Mouse (Mus musculus) ES-E14 (cell line): ENCODE data around the gene Nucb1. TPM values are rescaled to one million over a fixed set of nuclear protein-coding genes. Genes with fewer than 3 reads are reported as not detected.

Experiments used
- DNase-seq: peaks from one replicate; pipeline ENCODE4 v3.0.0-alpha.2; 2013; ENCODE audit warnings: low read depth, low spot score
- H3K27ac ChIP-seq: 2 replicates; pipeline ENCODE4 v1.5.1; 2012; ENCODE audit warnings: low read depth, mild to moderate bottlenecking, low read length, moderate library complexity, mixed read lengths; ENCODE audit not compliant: poor library complexity, insufficient read depth, severe bottlenecking
- H3K36me3 ChIP-seq: 2 replicates; pipeline ENCODE4 v1.6.1; 2012; ENCODE audit warnings: mild to moderate bottlenecking, low read length, moderate library complexity, mixed read lengths; ENCODE audit not compliant: control insufficient read depth, poor library complexity, insufficient read depth, severe bottlenecking
- H3K4me1 ChIP-seq, 2 experiments: fragments of 150-350 bp in 1 of 2; sonication (generic) in 1 of 2; 2 replicates each; pipeline ENCODE4 v1.6.1; 2012; ENCODE audit warnings: low read length in 2 of 2, mild to moderate bottlenecking in 1 of 2, mixed read lengths in 1 of 2; ENCODE audit not compliant: control insufficient read depth in 2 of 2, insufficient read depth in 2 of 2, poor library complexity in 1 of 2
- H3K4me3 ChIP-seq, 2 experiments: fragments of 150-350 bp in 1 of 2; sonication (generic) in 1 of 2; 2 replicates each; pipeline ENCODE4 v1.5.1; 2012; ENCODE audit warnings: low read length in 2 of 2, low read depth in 1 of 2, mild to moderate bottlenecking in 1 of 2, mixed read lengths in 1 of 2; ENCODE audit not compliant: insufficient read depth in 1 of 2, poor library complexity in 1 of 2, severe bottlenecking in 1 of 2
- H3K9ac ChIP-seq: 2 replicates; pipeline ENCODE4 v1.6.1; 2012; ENCODE audit warnings: low read depth, mild to moderate bottlenecking, low read length, mixed read lengths; ENCODE audit not compliant: poor library complexity, insufficient read depth, severe bottlenecking
- H3K9me3 ChIP-seq: fragments of 150-350 bp; sonication (generic); 2 replicates; pipeline ENCODE4 v1.6.1; 2012; ENCODE audit warnings: low read depth, mild to moderate bottlenecking, low read length; ENCODE audit not compliant: control insufficient read depth, insufficient read depth
- CHD2 ChIP-seq: IDR thresholded peaks from 2 replicates; pipeline ENCODE4 v1.6.1; 2014; ENCODE audit warnings: mild to moderate bottlenecking, low read depth, low read length, inconsistent platforms
- HCFC1 ChIP-seq: IDR thresholded peaks from 2 replicates; pipeline ENCODE4 v1.6.1; 2012; ENCODE audit warnings: low read length, inconsistent platforms, borderline replicate concordance; ENCODE audit not compliant: insufficient read depth
- MAFK ChIP-seq: IDR thresholded peaks from 2 replicates; pipeline ENCODE4 v1.6.1; 2014; ENCODE audit warnings: mild to moderate bottlenecking, low read depth, low read length, inconsistent platforms; ENCODE audit not compliant: insufficient read depth
- ZC3H11A ChIP-seq: IDR thresholded peaks from 2 replicates; pipeline ENCODE4 v1.6.1; 2012; ENCODE audit warnings: low read depth, mild to moderate bottlenecking, inconsistent platforms, low read length, borderline replicate concordance
- ZNF384 ChIP-seq: IDR thresholded peaks from 2 replicates; pipeline ENCODE4 v1.6.1; 2012; ENCODE audit warnings: low read depth, low read length, inconsistent platforms
- in situ Hi-C, 2 experiments: fragments of 600-800 bp; cut with MboI; formaldehyde crosslinking; loops; one replicate each; pipeline ENCODE4 v1.15.1; 2025; ENCODE audit warnings: low sequenced_read_pairs in 2 of 2, inconsistent platforms in 1 of 2; ENCODE audit not compliant: unreplicated experiment in 2 of 2
- total RNA-seq: library from RNA; depleted of rRNA; stranded (reverse); fragments of 300-350 nt; gene quantifications from 2 replicates; pipeline ENCODE4 v1.2.3, GENCODE M21; 2012

The Nucb1 gene
- total RNA-seq, 1 experiment: 131 TPM

- H3K9me3 ChIP-seq: no peaks in the 10 kb centered on the region
- H3K36me3 ChIP-seq: peaks cover 34% of the 10 kb centered on the region
- H3K4me3 ChIP-seq: no peak overlapping the region
- peaks cover 0 to 19% of the 10 kb centered on the region in 2 experiments; a peak in 1 of 4 replicates for H3K4me1 ChIP-seq
- H3K9ac ChIP-seq: no peak overlapping the region
- in situ Hi-C loops: no loop called here
- TF ChIP-seq ZC3H11A: no peak
- no peak for TF ChIP-seq MAFK
- peak; percentile 94 for TF ChIP-seq ZNF384
- TF ChIP-seq CHD2: peak; percentile 45
- H3K27ac ChIP-seq: no peak overlapping the region
- no peak for DNase-seq
These were observed 54.1 kb downstream of the Nucb1 start for GRCm38 (mm10) chr7:45455932-45456696.

DNA sequence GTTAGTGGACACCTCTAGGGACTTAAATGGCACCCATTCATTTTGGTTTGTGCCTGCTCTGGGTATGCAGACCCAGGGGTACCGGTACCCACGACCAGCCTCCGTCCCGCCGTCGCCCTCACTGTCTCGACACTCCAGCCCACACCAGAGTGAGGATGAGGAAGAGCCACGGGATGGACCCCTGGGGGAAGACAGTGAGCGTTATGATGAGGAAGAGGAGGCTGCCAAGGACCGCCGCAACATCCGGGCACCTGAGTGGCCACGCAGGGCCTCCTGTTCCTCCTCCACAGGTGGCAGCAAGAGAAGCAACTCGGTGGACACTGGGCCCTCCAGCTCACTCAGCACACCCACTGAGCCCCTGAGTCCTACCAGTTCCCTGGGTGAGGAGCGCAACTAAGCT, 55.2 kb downstream of the Nucb1 start:
- H3K9ac ChIP-seq: no peak overlapping the region
- no peaks in the 10 kb centered on the region for H3K9me3 ChIP-seq
- in situ Hi-C loops: no loop called here
- H3K4me3 ChIP-seq: peak overlapping the region in 1 of 2 experiments; percentile 12; a peak in 1 of 4 replicates
- H3K36me3 ChIP-seq: peaks cover 25% of the 10 kb centered on the region
- peaks cover 0 to 19% of the 10 kb centered on the region in 2 experiments; a peak in 1 of 4 replicates for H3K4me1 ChIP-seq
- no peak overlapping the region for H3K27ac ChIP-seq
- no peak for DNase-seq
- TF ChIP-seq CHD2 (no peak), ZC3H11A (no peak), ZNF384 (no peak), MAFK (no peak), HCFC1 (no peak)

GRCm38 (mm10) chr7:45451344-45451982, 58.7 kb downstream of the Nucb1 start:
- Histone ChIP-seq H3K9me3 (no peaks in the 10 kb centered on the region), H3K4me1 (peaks cover 1 to 30% of the 10 kb centered on the region in 2 experiments; a peak in 1 of 4 replicates), H3K27ac (no peak overlapping the region), H3K36me3 (peaks cover 11% of the 10 kb centered on the region; the same call in 1 of the 2 replicates), H3K9ac (peak overlapping the region; percentile 21; the same call in 1 of the 2 replicates), H3K4me3 (peak overlapping the region in 1 of 2 experiments; percentile 44; a peak in 3 of 4 replicates)
- peak; percentile 84 for DNase-seq
- in situ Hi-C loops: no loop called here
- TF ChIP-seq CHD2 (no peak), MAFK (no peak; the same call in 1 of the 2 replicates), ZC3H11A (no peak), ZNF384 (no peak), HCFC1 (no peak)

- no peak for DNase-seq
- in situ Hi-C loops: no loop called here
- TF ChIP-seq MAFK (no peak), CHD2 (no peak), ZNF384 (no peak), HCFC1 (no peak), ZC3H11A (no peak)
- no peak overlapping the region for H3K9ac ChIP-seq
- H3K9me3 ChIP-seq: no peaks in the 10 kb centered on the region
- H3K4me3 ChIP-seq: no peak overlapping the region
- peaks cover 11% of the 10 kb centered on the region; the same call in 1 of the 2 replicates for H3K36me3 ChIP-seq
- H3K27ac ChIP-seq: peak overlapping the region; percentile 43; the same call in 1 of the 2 replicates
- peaks cover 1 to 20% of the 10 kb centered on the region in 2 experiments; a peak in 1 of 4 replicates for H3K4me1 ChIP-seq
These were observed 60.2 kb downstream of the Nucb1 start for GRCm38 (mm10) chr7:45449974-45450373.
